Mouse (Mus musculus) stomach, postnatal 0 days (tissue): ENCODE results near the gene Plekha5. TPM values are rescaled to one million over a fixed set of nuclear protein-coding genes. Genes with fewer than 3 reads are reported as not detected.

Experiments
- ATAC-seq: fragments of 200-750 bp; cut with Nextera tagmentation; 2 replicates; pipeline ENCODE4 v1.8.0; 2017; ENCODE audit not compliant: low FRiP score, low TSS enrichment
- DNase-seq: peaks from one replicate; pipeline ENCODE4 v3.0.0-alpha.2; 2016; ENCODE audit warnings: low spot score
- H3K27ac ChIP-seq: fragments of 300-500 bp; sonication (generic); replicated peaks from 2 replicates; pipeline ENCODE4 v1.5.1; 2014; ENCODE audit warnings: mild to moderate bottlenecking, control low read depth
- H3K27me3 ChIP-seq: fragments of 300-500 bp; sonication (generic); 2 replicates; pipeline ENCODE4 v1.6.1; 2014; ENCODE audit warnings: low read length; ENCODE audit not compliant: control insufficient read depth, insufficient read depth
- H3K36me3 ChIP-seq: fragments of 300-500 bp; sonication (generic); 2 replicates; pipeline ENCODE4 v1.6.1; 2014; ENCODE audit warnings: low read length, mixed read lengths; ENCODE audit not compliant: control insufficient read depth, insufficient read depth
- H3K4me1 ChIP-seq: fragments of 300-500 bp; sonication (generic); replicated peaks from 2 replicates; pipeline ENCODE4 v1.6.1; 2014; ENCODE audit warnings: antibody characterized with exemption; ENCODE audit not compliant: control insufficient read depth, insufficient read depth
- H3K4me2 ChIP-seq: fragments of 300-500 bp; sonication (generic); replicated peaks from 2 replicates; pipeline ENCODE4 v1.6.1; 2014; ENCODE audit warnings: low read depth, mild to moderate bottlenecking, control low read depth, moderate library complexity
- H3K4me3 ChIP-seq: fragments of 300-500 bp; sonication (generic); 2 replicates; pipeline ENCODE4 v1.5.1; 2014; ENCODE audit warnings: low read depth, low read length, control low read depth
- H3K9ac ChIP-seq: fragments of 300-500 bp; sonication (generic); 2 replicates; pipeline ENCODE4 v1.6.1; 2014; ENCODE audit warnings: mild to moderate bottlenecking, low read length, control low read depth, mixed read lengths
- H3K9me3 ChIP-seq: fragments of 300-500 bp; sonication (generic); 2 replicates; pipeline ENCODE4 v1.6.1; 2016; ENCODE audit warnings: low read length; ENCODE audit not compliant: control insufficient read depth
- CTCF ChIP-seq: IDR thresholded peaks from 2 replicates; pipeline ENCODE4 v1.5.1; 2016; ENCODE audit warnings: antibody characterized with exemption, low read depth, mild to moderate bottlenecking, moderate library complexity
- EP300 ChIP-seq: optimal IDR thresholded peaks from 2 replicates; pipeline ENCODE3; 2016; ENCODE audit warnings: antibody characterized with exemption
- WGBS: fragments of 180-500 bp; shearing (Covaris S2); extraction: QIAGEN DNeasy Blood & Tissue Kit; methylation state at CpG from one replicate; pipeline ENCODE4 v1.1.7; 2014; 5-methylcytosine and 5-hydroxymethylcytosine counted together
- polyA plus RNA-seq: library from polyadenylated mRNA; unstranded; fragments of >200 nt; fragmentation: Nextera tagmentation; extraction: Ambion mirVana; gene quantifications from 2 replicates; pipeline ENCODE4 v1.2.1, GENCODE M21; 2015

Plekha5 gene
- polyA plus RNA-seq, 1 experiment from 2014 or later, result 23.1 TPM

DNA sequence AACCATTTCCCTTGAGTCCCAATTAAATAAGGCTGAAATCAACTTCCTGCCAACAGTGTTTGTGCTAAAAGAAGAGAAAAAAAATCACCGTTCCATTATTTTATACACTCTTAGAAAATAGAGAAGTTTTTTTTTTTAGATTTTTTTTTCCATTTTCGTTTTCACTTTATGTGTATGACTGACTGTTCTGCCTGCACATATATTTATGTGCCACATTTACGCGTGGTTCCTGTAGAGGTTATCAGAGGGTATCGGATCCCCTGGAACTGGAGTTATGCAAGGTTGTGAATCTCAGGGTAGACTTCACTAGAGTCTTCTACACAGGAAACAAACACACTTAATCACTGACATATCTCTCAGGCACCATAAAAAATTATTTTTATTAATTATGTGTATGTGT, 186.3 kb downstream of the Plekha5 start:
- H3K4me3 ChIP-seq, result no peak overlapping the region
- no peak overlapping the region for H3K9ac ChIP-seq
- H3K36me3 ChIP-seq, result no peaks in the 10 kb centered on the region
- ATAC-seq (no peak), DNase-seq (no peak)
- no peak overlapping the region for H3K4me2 ChIP-seq
- H3K27ac ChIP-seq, result no peak overlapping the region
- H3K9me3 ChIP-seq, result no peaks in the 10 kb centered on the region
- WGBS, result 88% methylated on average over 5 of the region's 5 CpGs
- no peak for TF ChIP-seq EP300
- no peak for TF ChIP-seq CTCF
- H3K4me1 ChIP-seq, result no peaks in the 10 kb centered on the region
- no peaks in the 10 kb centered on the region for H3K27me3 ChIP-seq

DNA sequence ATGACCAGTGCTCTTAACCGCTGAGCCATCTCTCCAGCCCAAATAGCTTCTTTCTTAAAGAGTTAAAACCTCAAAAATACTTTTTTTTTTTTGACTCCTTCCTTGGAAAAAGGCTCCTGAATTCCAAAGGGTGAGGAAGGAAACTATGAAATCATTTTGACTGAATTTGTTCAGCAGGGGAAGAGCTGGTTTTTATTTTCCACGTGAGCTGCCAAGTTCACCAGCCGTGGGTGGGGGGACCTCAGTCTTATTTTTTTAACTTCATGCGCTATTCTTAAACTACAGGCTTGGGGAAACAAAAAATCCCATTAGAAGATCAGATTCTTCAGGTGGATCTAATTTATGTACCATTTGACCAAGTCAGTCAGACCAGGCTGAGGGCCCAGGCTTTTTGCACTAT, 187.4 kb downstream of the Plekha5 start:
- no peak for ATAC-seq
- WGBS, result 72% methylated on average over 4 of the region's 4 CpGs
- H3K4me1 ChIP-seq, result no peaks in the 10 kb centered on the region
- no peak overlapping the region for H3K9ac ChIP-seq
- H3K27ac ChIP-seq, result no peak overlapping the region
- no peak for DNase-seq
- no peaks in the 10 kb centered on the region for H3K27me3 ChIP-seq
- TF ChIP-seq CTCF (no peak), EP300 (no peak)
- no peaks in the 10 kb centered on the region for H3K36me3 ChIP-seq
- no peak overlapping the region for H3K4me2 ChIP-seq
- no peaks in the 10 kb centered on the region for H3K9me3 ChIP-seq
- H3K4me3 ChIP-seq, result no peak overlapping the region

DNA sequence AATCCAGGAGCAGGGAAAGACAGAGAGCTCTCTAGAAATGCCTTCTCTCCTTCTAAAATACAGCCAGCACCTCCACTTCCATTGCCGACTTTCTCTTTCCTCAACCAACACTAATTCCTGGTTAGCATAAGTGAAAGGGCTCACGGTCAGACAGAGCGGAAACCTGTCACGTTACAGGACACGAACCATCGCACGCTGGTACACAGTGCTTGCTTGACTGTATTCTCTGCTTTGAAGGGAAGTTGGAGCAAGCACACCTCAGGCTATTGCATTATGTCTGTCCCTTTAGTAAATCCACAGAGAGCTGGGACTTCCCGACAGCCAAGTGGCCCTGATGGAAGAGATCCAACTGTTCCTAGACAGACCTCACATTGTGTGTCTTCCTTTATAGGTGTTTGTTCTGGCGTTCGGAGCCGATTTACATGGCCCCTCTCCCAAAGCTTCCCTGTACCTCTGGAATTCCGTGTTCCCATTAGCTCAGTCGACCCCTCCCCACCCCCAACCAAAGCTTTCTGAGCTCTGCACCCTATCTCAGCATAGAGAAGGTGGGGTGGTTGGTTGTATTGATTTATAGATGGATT, 188.1 kb downstream of the Plekha5 start:
- H3K4me3 ChIP-seq, result no peak overlapping the region
- WGBS, result 69% methylated on average over 13 of the region's 13 CpGs
- no peaks in the 10 kb centered on the region for H3K9me3 ChIP-seq
- no peaks in the 10 kb centered on the region for H3K4me1 ChIP-seq
- no peak for TF ChIP-seq CTCF
- H3K27ac ChIP-seq, result no peak overlapping the region
- H3K36me3 ChIP-seq, result no peaks in the 10 kb centered on the region
- no peak overlapping the region for H3K9ac ChIP-seq
- H3K4me2 ChIP-seq, result no peak overlapping the region
- DNase-seq, result no peak
- no peak for ATAC-seq
- no peaks in the 10 kb centered on the region for H3K27me3 ChIP-seq

DNA sequence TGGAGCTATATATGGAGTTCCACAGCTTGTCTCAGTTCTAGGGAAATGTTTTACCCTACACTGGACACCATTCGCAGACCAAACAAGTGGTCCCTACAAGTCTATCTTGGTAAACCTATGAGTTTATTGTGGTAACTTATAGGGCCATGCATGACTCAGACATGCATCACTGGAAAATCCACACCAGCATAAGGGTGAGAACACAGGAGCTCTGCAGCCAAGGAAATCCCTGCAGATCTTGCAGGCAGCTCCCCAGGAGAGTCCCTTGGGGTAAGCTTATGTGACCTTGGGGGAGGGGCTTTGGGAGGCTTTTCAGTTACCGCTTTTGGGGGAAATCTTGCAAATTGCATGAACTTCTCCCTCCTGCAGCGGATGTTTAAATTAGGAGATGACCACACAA, 190.0 kb downstream of the Plekha5 start:
- H3K27ac ChIP-seq, result no peak overlapping the region
- no peak for DNase-seq
- H3K4me2 ChIP-seq, result no peak overlapping the region
- ATAC-seq, result no peak
- H3K9ac ChIP-seq, result no peak overlapping the region
- no peaks in the 10 kb centered on the region for H3K4me1 ChIP-seq
- H3K27me3 ChIP-seq, result no peaks in the 10 kb centered on the region
- no peaks in the 10 kb centered on the region for H3K36me3 ChIP-seq
- no peak overlapping the region for H3K4me3 ChIP-seq
- TF ChIP-seq EP300 (no peak), CTCF (no peak)
- no peaks in the 10 kb centered on the region for H3K9me3 ChIP-seq
- 84% methylated on average over 3 of the region's 3 CpGs for WGBS

DNA sequence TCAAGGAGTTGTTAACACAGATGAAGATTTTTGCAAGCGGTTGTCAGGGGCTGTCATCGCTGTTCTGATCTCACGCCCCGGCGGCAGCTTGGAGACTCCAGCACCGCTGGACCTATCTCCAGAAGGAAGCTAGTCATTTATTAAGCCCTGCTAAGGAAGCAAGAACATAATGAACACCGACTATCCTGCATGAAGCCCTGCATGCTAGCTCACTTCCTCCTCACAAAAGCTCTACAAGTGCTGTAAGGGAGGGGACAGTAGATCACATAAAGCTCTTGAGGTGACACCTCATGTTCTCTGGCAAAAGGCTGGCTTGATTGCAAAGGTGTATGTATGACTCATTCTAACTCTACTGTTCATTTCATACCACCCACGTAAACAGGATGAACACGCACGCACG, 190.9 kb downstream of the Plekha5 start:
- no peaks in the 10 kb centered on the region for H3K36me3 ChIP-seq
- H3K9ac ChIP-seq, result no peak overlapping the region
- ATAC-seq, result peak; percentile 77
- DNase-seq, result no peak
- H3K4me3 ChIP-seq, result no peak overlapping the region
- WGBS, result 68% methylated on average over 11 of the region's 11 CpGs
- peak overlapping the region; percentile 56; the same call in 1 of the 2 replicates for H3K27ac ChIP-seq
- H3K4me2 ChIP-seq, result no peak overlapping the region
- no peaks in the 10 kb centered on the region for H3K4me1 ChIP-seq
- H3K27me3 ChIP-seq, result no peaks in the 10 kb centered on the region
- no peak for TF ChIP-seq CTCF
- TF ChIP-seq EP300, result no peak
- no peaks in the 10 kb centered on the region for H3K9me3 ChIP-seq

DNA sequence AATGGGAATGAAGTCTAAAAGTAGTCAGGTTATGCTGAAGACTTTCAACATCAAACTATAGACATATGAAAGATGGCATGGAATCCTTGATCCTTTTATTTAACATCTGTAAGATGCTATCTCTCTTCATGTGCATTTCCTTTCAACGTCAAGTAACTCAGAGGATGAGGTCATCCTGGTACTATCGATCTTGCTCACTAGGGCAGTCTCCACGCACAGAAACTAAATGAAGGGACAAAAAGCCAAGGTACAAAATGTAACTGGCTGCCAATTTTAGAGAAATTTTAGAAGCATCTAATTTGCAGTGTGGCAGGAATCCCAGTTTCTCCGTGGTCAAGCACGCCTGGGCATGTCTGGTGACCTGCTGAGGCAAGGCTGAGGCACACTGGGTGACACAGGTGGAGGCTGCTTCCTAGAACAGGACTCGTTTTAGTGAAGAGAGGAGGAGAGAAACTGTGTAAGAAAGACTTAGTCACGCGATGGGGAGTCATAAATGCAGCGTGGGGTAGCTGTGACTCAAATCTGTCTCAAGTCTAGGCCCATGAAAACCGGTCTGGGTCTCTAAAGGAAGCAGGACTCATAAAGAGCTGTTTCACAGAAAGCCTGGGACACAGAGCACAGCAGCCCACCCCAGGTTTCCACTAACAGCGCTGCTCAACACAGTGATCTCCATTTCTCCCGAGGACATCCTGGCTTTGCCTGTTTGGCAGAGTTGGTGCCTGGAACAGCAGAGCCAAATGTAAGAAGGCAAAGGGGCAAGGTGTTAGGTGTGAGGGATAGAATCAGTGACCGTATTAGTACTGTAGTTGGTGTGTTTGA, 196.9 kb downstream of the Plekha5 start:
- Histone ChIP-seq H3K4me2 (no peak overlapping the region), H3K9ac (no peak overlapping the region), H3K4me1 (peaks cover 3% of the 10 kb centered on the region; the same call in 1 of the 2 replicates), H3K9me3 (no peaks in the 10 kb centered on the region), H3K27me3 (no peaks in the 10 kb centered on the region), H3K36me3 (no peaks in the 10 kb centered on the region), H3K27ac (peak overlapping the region; percentile 80), H3K4me3 (no peak overlapping the region)
- WGBS, result 53% methylated on average over 13 of the region's 13 CpGs
- TF ChIP-seq CTCF, result no peak
- no peak for TF ChIP-seq EP300
- DNase-seq (no peak), ATAC-seq (no peak)
